Mouse (Mus musculus) CH12.LX (cell line): ENCODE results near the gene Wdr83. TPM values are rescaled to one million over a fixed set of nuclear protein-coding genes. Genes with fewer than 3 reads are reported as not detected.

ENCODE experiments used
- DNase-seq: peaks from one replicate; pipeline ENCODE4 v3.0.0-alpha.2; 2013; ENCODE audit errors: extremely low read depth
- H3K27ac ChIP-seq: 2 replicates; pipeline ENCODE4 v1.5.1; 2012; ENCODE audit warnings: low read depth, mild to moderate bottlenecking, control low read depth, moderate library complexity; ENCODE audit not compliant: insufficient read depth
- H3K27me3 ChIP-seq: replicated peaks from 2 replicates; pipeline ENCODE3; 2012; ENCODE audit warnings: inconsistent platforms
- H3K36me3 ChIP-seq, 2 experiments: replicated peaks in 1 of 2; 2 replicates each; pipeline versions ENCODE3 to v1.6.1; 2012; ENCODE audit warnings: inconsistent platforms in 1 of 2, low read length in 1 of 2, mild to moderate bottlenecking in 1 of 2, mixed read lengths in 1 of 2, moderate library complexity in 1 of 2; ENCODE audit not compliant: control insufficient read depth in 1 of 2, insufficient read depth in 1 of 2
- H3K4me1 ChIP-seq, 2 experiments: 2 replicates each; pipeline ENCODE4 v1.6.1; 2012; ENCODE audit warnings: inconsistent platforms in 1 of 2, moderate library complexity in 1 of 2; ENCODE audit not compliant: insufficient read depth in 2 of 2, control insufficient read depth in 1 of 2
- H3K4me2 ChIP-seq: 2 replicates; pipeline ENCODE4 v1.6.1; 2012; ENCODE audit warnings: low read depth, mild to moderate bottlenecking, control low read depth; ENCODE audit not compliant: poor library complexity, insufficient read depth, severe bottlenecking
- H3K4me3 ChIP-seq, 3 experiments: fragments of 150-350 bp in 1 of 3; sonication (generic) in 1 of 3; replicated peaks in 1 of 3; 2 replicates each; pipeline versions ENCODE3 to v1.5.1; 2011 to 2012; ENCODE audit warnings: low read depth in 2 of 3, low read length in 2 of 3, mild to moderate bottlenecking in 2 of 3, moderate library complexity in 2 of 3, control low read depth in 1 of 3, improper control_type of control experiment in 1 of 3, inconsistent platforms in 1 of 3, mixed read lengths in 1 of 3; ENCODE audit not compliant: poor library complexity in 1 of 3
- H3K79me2 ChIP-seq: replicated peaks from 2 replicates; pipeline ENCODE4 v1.6.1; 2012; ENCODE audit warnings: mild to moderate bottlenecking, moderate library complexity; ENCODE audit not compliant: control insufficient read depth, poor library complexity, insufficient read depth, severe bottlenecking; ENCODE audit errors: extremely low read depth
- H3K9ac ChIP-seq: 2 replicates; pipeline ENCODE4 v1.6.1; 2012; ENCODE audit warnings: low read depth, mild to moderate bottlenecking, control low read depth, moderate library complexity; ENCODE audit not compliant: insufficient read depth
- H3K9me3 ChIP-seq: replicated peaks from 2 replicates; pipeline ENCODE3; 2012; ENCODE audit warnings: low read length, inconsistent platforms, mixed read lengths
- BHLHE40 ChIP-seq: IDR thresholded peaks from 2 replicates; pipeline ENCODE4 v1.6.1; 2011; ENCODE audit warnings: mild to moderate bottlenecking, low read depth, low read length, improper control_type of control experiment
- CHD1 ChIP-seq: IDR thresholded peaks from 2 replicates; pipeline ENCODE4 v1.6.1; 2012; ENCODE audit warnings: low read depth, low read length, improper control_type of control experiment, inconsistent platforms
- CHD2 ChIP-seq: IDR thresholded peaks from 2 replicates; pipeline ENCODE4 v1.6.1; 2011; ENCODE audit warnings: low read length, improper control_type of control experiment
- CTCF ChIP-seq, 2 experiments: IDR thresholded peaks in 1 of 2; conservative IDR thresholded peaks in 1 of 2; 2 replicates each; pipeline ENCODE4 v1.5.1; 2011 to 2012; ENCODE audit warnings: low read depth in 2 of 2, low read length in 2 of 2, improper control_type of control experiment in 1 of 2, inconsistent platforms in 1 of 2, mild to moderate bottlenecking in 1 of 2, moderate library complexity in 1 of 2
- E2F4 ChIP-seq: IDR thresholded peaks from 2 replicates; pipeline ENCODE4 v1.6.1; 2011; ENCODE audit warnings: low read depth, low read length, improper control_type of control experiment; ENCODE audit not compliant: insufficient replicate concordance
- ELF1 ChIP-seq: IDR thresholded peaks from 2 replicates; pipeline ENCODE4 v1.6.1; 2014; ENCODE audit warnings: low read depth, mild to moderate bottlenecking, inconsistent platforms, low read length, improper control_type of control experiment
- EP300 ChIP-seq: IDR thresholded peaks from 2 replicates; pipeline ENCODE4 v1.6.1; 2011; ENCODE audit warnings: low read length, improper control_type of control experiment
- ETS1 ChIP-seq: conservative IDR thresholded peaks from 2 replicates; pipeline ENCODE4 v1.6.1; 2012; ENCODE audit warnings: low read depth, mild to moderate bottlenecking, inconsistent platforms, low read length, improper control_type of control experiment, moderate library complexity
- GABPA ChIP-seq: IDR thresholded peaks from 2 replicates; pipeline ENCODE4 v1.6.1; 2012; ENCODE audit warnings: low read depth, low read length, improper control_type of control experiment, inconsistent platforms; ENCODE audit not compliant: insufficient replicate concordance
- HCFC1 ChIP-seq: IDR thresholded peaks from 2 replicates; pipeline ENCODE4 v1.6.1; 2012; ENCODE audit warnings: low read depth, mild to moderate bottlenecking, inconsistent platforms, low read length, improper control_type of control experiment
- IRF4 ChIP-seq: IDR thresholded peaks from 2 replicates; pipeline ENCODE4 v1.6.1; 2014; ENCODE audit warnings: low read depth, mild to moderate bottlenecking, inconsistent platforms, low read length, improper control_type of control experiment
- JUN ChIP-seq: IDR thresholded peaks from 2 replicates; pipeline ENCODE4 v1.6.1; 2011; ENCODE audit warnings: low read depth, mild to moderate bottlenecking, low read length, improper control_type of control experiment, moderate library complexity; ENCODE audit not compliant: insufficient read depth
- JUND ChIP-seq: conservative IDR thresholded peaks from 2 replicates; pipeline ENCODE4 v1.6.1; 2011; ENCODE audit warnings: low read depth, low read length, improper control_type of control experiment
- KAT2A ChIP-seq: IDR thresholded peaks from 2 replicates; pipeline ENCODE4 v1.6.1; 2012; ENCODE audit warnings: low read length, improper control_type of control experiment, inconsistent platforms; ENCODE audit not compliant: insufficient replicate concordance
- MAFK ChIP-seq: IDR thresholded peaks from 2 replicates; pipeline ENCODE4 v1.6.1; 2011; ENCODE audit warnings: low read length, improper control_type of control experiment; ENCODE audit not compliant: insufficient replicate concordance
- MAX ChIP-seq: IDR thresholded peaks from 2 replicates; pipeline ENCODE4 v1.6.1; 2011; ENCODE audit warnings: low read length, improper control_type of control experiment
- MAZ ChIP-seq: IDR thresholded peaks from 2 replicates; pipeline ENCODE4 v1.6.1; 2012; ENCODE audit warnings: low read depth, mild to moderate bottlenecking, inconsistent platforms, low read length, improper control_type of control experiment, moderate library complexity
- MEF2A ChIP-seq: IDR thresholded peaks from 2 replicates; pipeline ENCODE4 v1.6.1; 2014; ENCODE audit warnings: low read depth, mild to moderate bottlenecking, inconsistent platforms, low read length, improper control_type of control experiment, borderline replicate concordance
- MXI1 ChIP-seq: IDR thresholded peaks from 2 replicates; pipeline ENCODE4 v1.6.1; 2011; ENCODE audit warnings: mild to moderate bottlenecking, low read depth, low read length, improper control_type of control experiment
- MYC ChIP-seq: IDR thresholded peaks from 2 replicates; pipeline ENCODE4 v1.6.1; 2011; ENCODE audit warnings: low read depth, mild to moderate bottlenecking, improper control_type of control experiment, low read length
- NELFE ChIP-seq: IDR thresholded peaks from 2 replicates; pipeline ENCODE4 v1.6.1; 2011; ENCODE audit warnings: low read depth, low read length, improper control_type of control experiment
- NRF1 ChIP-seq: IDR thresholded peaks from 2 replicates; pipeline ENCODE4 v1.6.1; 2014; ENCODE audit warnings: low read depth, mild to moderate bottlenecking, inconsistent platforms, low read length, improper control_type of control experiment, moderate library complexity
- PAX5 ChIP-seq: IDR thresholded peaks from 2 replicates; pipeline ENCODE4 v1.6.1; 2012; ENCODE audit warnings: low read length, inconsistent platforms, mixed read lengths
- POLR2A ChIP-seq: IDR thresholded peaks from 2 replicates; pipeline ENCODE4 v1.6.1; 2011; ENCODE audit warnings: low read depth, mild to moderate bottlenecking, improper control_type of control experiment, low read length
- POLR2AphosphoS2 ChIP-seq: IDR thresholded peaks from 2 replicates; pipeline ENCODE4 v1.6.1; 2011; ENCODE audit warnings: low read depth, low read length, improper control_type of control experiment
- RAD21 ChIP-seq: IDR thresholded peaks from 2 replicates; pipeline ENCODE4 v1.6.1; 2011; ENCODE audit warnings: low read depth, mild to moderate bottlenecking, low read length, improper control_type of control experiment, moderate library complexity
- RCOR1 ChIP-seq: conservative IDR thresholded peaks from 2 replicates; pipeline ENCODE4 v1.6.1; 2012; ENCODE audit warnings: low read depth, mild to moderate bottlenecking, inconsistent platforms, low read length, improper control_type of control experiment
- SIN3A ChIP-seq: IDR thresholded peaks from 2 replicates; pipeline ENCODE4 v1.6.1; 2012; ENCODE audit warnings: low read length, improper control_type of control experiment, inconsistent platforms
- SMC3 ChIP-seq: IDR thresholded peaks from 2 replicates; pipeline ENCODE4 v1.6.1; 2011; ENCODE audit warnings: low read depth, low read length, improper control_type of control experiment
- TBP ChIP-seq: conservative IDR thresholded peaks from 2 replicates; pipeline ENCODE4 v1.6.1; 2011; ENCODE audit warnings: low read depth, low read length, improper control_type of control experiment
- TCF12 ChIP-seq: IDR thresholded peaks from 2 replicates; pipeline ENCODE4 v1.6.1; 2014; ENCODE audit warnings: low read depth, mild to moderate bottlenecking, inconsistent platforms, low read length, improper control_type of control experiment
- UBTF ChIP-seq: IDR thresholded peaks from 2 replicates; pipeline ENCODE4 v1.6.1; 2012; ENCODE audit warnings: low read depth, mild to moderate bottlenecking, inconsistent platforms, low read length, improper control_type of control experiment, moderate library complexity
- USF1 ChIP-seq: IDR thresholded peaks from 2 replicates; pipeline ENCODE4 v1.6.1; 2014; ENCODE audit warnings: low read depth, mild to moderate bottlenecking, inconsistent platforms, low read length, improper control_type of control experiment
- USF2 ChIP-seq: conservative IDR thresholded peaks from 2 replicates; pipeline ENCODE4 v1.6.1; 2011; ENCODE audit warnings: low read depth, low read length, improper control_type of control experiment
- ZC3H11A ChIP-seq: IDR thresholded peaks from 2 replicates; pipeline ENCODE4 v1.6.1; 2012; ENCODE audit warnings: low read depth, mild to moderate bottlenecking, inconsistent platforms, low read length, improper control_type of control experiment
- ZKSCAN1 ChIP-seq: IDR thresholded peaks from 2 replicates; pipeline ENCODE4 v1.6.1; 2012; ENCODE audit warnings: low read depth, inconsistent platforms, low read length, improper control_type of control experiment, borderline replicate concordance
- ZMIZ1 ChIP-seq: IDR thresholded peaks from 2 replicates; pipeline ENCODE4 v1.6.1; 2012; ENCODE audit warnings: low read depth, mild to moderate bottlenecking, inconsistent platforms, low read length, improper control_type of control experiment
- ZNF384 ChIP-seq: IDR thresholded peaks from 2 replicates; pipeline ENCODE4 v1.6.1; 2012; ENCODE audit warnings: low read depth, low read length, improper control_type of control experiment, inconsistent platforms
- dilution Hi-C: fragments of 300-500 bp; cut with MboI; formaldehyde crosslinking; loops from 2 replicates; pipeline ENCODE4 v1.14.3; 2020; ENCODE audit warnings: low sequenced_read_pairs; ENCODE audit not compliant: extremely low pct_unique_long_range_greater_than_20kb, extremely low pct_ligation_motif_present
- in situ Hi-C: fragments of 300-500 bp; cut with MboI; formaldehyde crosslinking; loops from 3 replicates; pipeline ENCODE4 v1.14.3; 2019; ENCODE audit warnings: low sequenced_read_pairs, low pct_ligation_motif_present, low pct_unique_long_range_greater_than_20kb, mixed read lengths
- polyA plus RNA-seq: library from polyadenylated mRNA; unstranded; fragments of >175 nt; gene quantifications from 2 replicates; pipeline ENCODE4 v1.2.1, GENCODE M21; 2012; ENCODE audit warnings: low read depth; ENCODE audit not compliant: insufficient read length
- total RNA-seq, 2 experiments: library from RNA; depleted of rRNA; stranded (reverse); fragments of 300-350 nt in 1 of 2; fragments of >200 nt in 1 of 2; gene quantifications; 2 replicates each; pipeline ENCODE4 v1.2.3; 2012 to 2014

Wdr83 gene
- total and polyA plus RNA-seq, 3 experiments, result 5.5 to 35.6 (median 24.6) TPM

DNA sequence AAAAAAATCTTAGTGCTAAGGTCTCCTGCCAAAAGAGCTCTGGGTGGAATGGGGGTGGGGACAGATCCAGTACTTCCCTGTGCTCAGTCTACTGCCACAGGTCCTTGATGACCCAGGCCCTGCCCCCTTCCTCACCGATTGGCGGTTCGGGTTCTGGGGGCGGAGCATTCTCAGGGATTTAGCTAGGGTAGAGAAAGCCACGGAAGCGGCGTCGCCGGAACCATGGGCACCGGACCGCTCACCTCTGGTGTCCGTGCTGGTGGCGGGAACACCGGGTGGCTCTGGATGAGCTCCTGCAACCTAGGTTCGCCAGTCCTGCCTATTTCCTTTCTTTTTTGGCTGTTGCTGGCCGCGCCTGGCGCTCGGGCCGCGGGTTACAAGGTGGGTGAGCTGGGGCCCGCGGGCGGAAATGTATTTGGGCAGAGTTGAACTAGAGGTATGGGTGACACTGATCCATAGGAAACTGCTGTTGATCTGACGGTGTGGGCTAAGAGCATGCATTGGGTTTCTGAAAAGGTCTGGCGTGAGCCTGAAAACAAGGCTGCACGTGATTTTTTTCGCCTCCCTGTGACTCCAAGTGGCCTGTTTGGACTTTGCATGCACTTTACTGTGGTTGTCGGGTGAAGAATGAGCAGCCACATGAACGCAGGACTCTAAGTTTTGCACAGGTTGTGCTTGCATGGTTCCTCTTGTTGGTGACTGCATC, 2.2 kb upstream of the Wdr83 start, which contains the start of gene Man2b1:
TSS of gene Man2b1 (plus strand) at position 163 of the 706 bp plus-strand sequence.
- DNase-seq, result peak; percentile 96
- H3K9ac ChIP-seq, result peak within 1 kb of the TSS; percentile 79
- H3K36me3 ChIP-seq, result peaks cover 35 to 48% of the 10 kb centered on the region in 2 experiments
- H3K27me3 ChIP-seq, result no peaks in the 10 kb centered on the region
- in situ Hi-C loops, result no loop called here
- H3K27ac ChIP-seq, result no peak within 1 kb of the TSS
- dilution Hi-C loops, result no loop called here
- peak within 1 kb of the TSS; percentile 78 to 86 (median 79) for H3K4me3 ChIP-seq
- H3K4me2 ChIP-seq, result peak within 1 kb of the TSS; percentile 89
- H3K79me2 ChIP-seq, result peaks cover 16% of the 10 kb centered on the region
- H3K4me1 ChIP-seq, result peaks cover 7 to 39% of the 10 kb centered on the region in 2 experiments; a peak in 3 of 4 replicates
- no peak for TF ChIP-seq CTCF (conservative IDR thresholded peaks at IDR 0.05 in 1 of 2, IDR thresholded peaks at IDR 0.05 in 1 of 2; ENCODE audit: low read depth in 2 of 2, low read length in 2 of 2)
- TF ChIP-seq NRF1, result 0 out of 2 replicates have a peak, but pooled peaks have one; percentile 30
- peak; percentile 88 for TF ChIP-seq ZMIZ1
- TF ChIP-seq RAD21, result no peak
- no peak for TF ChIP-seq JUND
- TF ChIP-seq SIN3A, result peak; percentile 72
- TF ChIP-seq PAX5, result no peak
- TF ChIP-seq USF2, result no peak
- TF ChIP-seq ETS1, result no peak
- TF ChIP-seq KAT2A, result no peak
- no peak for TF ChIP-seq GABPA
- TF ChIP-seq CHD1, result no peak
- peak; percentile 47; the same call in 1 of the 2 replicates for TF ChIP-seq TCF12
- peak; percentile 76 for TF ChIP-seq ELF1
- no peak for TF ChIP-seq ZNF384
- TF ChIP-seq ZC3H11A, result no peak
- TF ChIP-seq TBP, result 0 out of 2 replicates have a peak, but pooled peaks have one; percentile 61
- peak; percentile 90 for TF ChIP-seq POLR2AphosphoS2
- TF ChIP-seq USF1, result peak; percentile 30; the same call in 1 of the 2 replicates
- peak; percentile 44; the same call in 1 of the 2 replicates for TF ChIP-seq MEF2A
- TF ChIP-seq NELFE, result peak; percentile 84
- peak; percentile 94 for TF ChIP-seq POLR2A
- no peak for TF ChIP-seq MAFK
- peak; percentile 79 for TF ChIP-seq MXI1
- TF ChIP-seq UBTF, result no peak
- no peak for TF ChIP-seq ZKSCAN1
- no peak for TF ChIP-seq EP300
- TF ChIP-seq BHLHE40, result peak; percentile 90
- TF ChIP-seq SMC3, result no peak
- 0 out of 2 replicates have a peak, but pooled peaks have one; percentile 23 for TF ChIP-seq IRF4
- TF ChIP-seq E2F4, result no peak
- no peak for TF ChIP-seq MAZ
- TF ChIP-seq RCOR1, result no peak
- TF ChIP-seq MAX, result peak; percentile 74
- TF ChIP-seq CHD2, result peak; percentile 49
- peak; percentile 12; the same call in 1 of the 2 replicates for TF ChIP-seq MYC
- no peak for TF ChIP-seq JUN
- peak; percentile 71 for TF ChIP-seq HCFC1
- no peaks in the 10 kb centered on the region for H3K9me3 ChIP-seq
